Comparison of ENCODE assay signal across 30 mouse cellular contexts in genomic region chr3:156463299-156463698, GRCm38 (mm10).
A peak's percentile ranks its signal among the peaks of the same experiment; 100 is the strongest.
DNase-seq lines count a peak whose midpoint lies in the region; ATAC-seq lines count a peak whose summit lies in the region.
"Had no signal": no experiment of that assay in that cellular context is flagged by ENCODE, and none has a peak within 500 bp of the region (broad histone marks: within the 10 kb centered on the region; RNA-seq: fewer than 3 reads in every experiment).

No protein-coding gene starts in this region.

- peaks cover 7% of the 10 kb centered on the region for H3K4me1 ChIP-seq in megakaryocyte, embryonic 14.5 days
- H3K4me1 ChIP-seq: embryonic facial prominence, embryonic 12.5 days; embryonic facial prominence, embryonic 15.5 days; forebrain, embryonic 10.5 days; heart, embryonic 10.5 days; heart, embryonic 13.5 days; hindbrain, embryonic 12.5 days; hindbrain, embryonic 15.5 days had no signal

- H3K36me3 ChIP-seq in megakaryocyte, embryonic 14.5 days (replicated peaks; ENCODE audit: low read length) = no peaks in the 10 kb centered on the region
- H3K36me3 ChIP-seq: embryonic facial prominence, embryonic 12.5 days; embryonic facial prominence, embryonic 15.5 days; forebrain, embryonic 10.5 days; heart, embryonic 10.5 days; heart, embryonic 13.5 days; hindbrain, embryonic 12.5 days; hindbrain, embryonic 15.5 days had no signal

- ATAC-seq in granulocyte monocyte progenitor cell, adult 5-6 weeks (replicated peaks; ENCODE audit: poor library complexity, severe bottlenecking) = peak; percentile 74
- ATAC-seq in erythroid progenitor cell, adult 5-6 weeks (replicated peaks; ENCODE audit: low FRiP score, poor library complexity, severe bottlenecking) = no peak
- ATAC-seq: activated CD4-positive, CD25-positive, alpha-beta regulatory T cell, adult 4 months; forebrain, embryonic 14.5 days; forebrain, postnatal 0 days; intestine, postnatal 0 days had no signal

- DNase-seq in heart, adult 11 months = peak; percentile 60
- no peak for DNase-seq in heart, adult 18-20 months
- DNase-seq in gastrocnemius, adult 8-10 months (ENCODE audit: low spot score in 2 of 2) = no peak
- DNase-seq in cerebellum, adult 11 months = no peak
- DNase-seq: adrenal gland, adult 8-10 months; adrenal gland, postnatal 25 days; B cell, adult 2 months; cerebellum, adult 18-20 months; cerebellum, adult 9-10 months; cerebellum, postnatal 14 days; forebrain, postnatal 0 days; gastrocnemius, adult 2 months; gastrocnemius, postnatal 25 days; heart, adult 2 months; heart, postnatal 14 days; heart, postnatal 4 days had no signal

- H3K4me3 ChIP-seq in megakaryocyte, embryonic 14.5 days (replicated peaks) = peak overlapping the region; percentile 64
- H3K4me3 ChIP-seq: embryonic facial prominence, embryonic 12.5 days; embryonic facial prominence, embryonic 15.5 days; erythroblast, embryonic 14.5 days; forebrain, embryonic 10.5 days; gastrocnemius, adult 2 months; heart, adult 2 months; heart, embryonic 10.5 days; heart, embryonic 13.5 days; hindbrain, embryonic 12.5 days; hindbrain, embryonic 15.5 days had no signal

- H3K27me3 ChIP-seq in megakaryocyte, embryonic 14.5 days (replicated peaks) = no peaks in the 10 kb centered on the region
- H3K27me3 ChIP-seq: embryonic facial prominence, embryonic 12.5 days; embryonic facial prominence, embryonic 15.5 days; heart, embryonic 13.5 days; hindbrain, embryonic 12.5 days; hindbrain, embryonic 15.5 days had no signal

- H3K9me3 ChIP-seq in megakaryocyte, embryonic 14.5 days = no peaks in the 10 kb centered on the region
- H3K9me3 ChIP-seq: embryonic facial prominence, embryonic 12.5 days; embryonic facial prominence, embryonic 15.5 days; forebrain, embryonic 10.5 days; heart, embryonic 10.5 days; heart, embryonic 13.5 days; hindbrain, embryonic 12.5 days; hindbrain, embryonic 15.5 days had no signal
